9 mouse cellular contexts compared by ENCODE assay signal in the genomic region with DNA sequence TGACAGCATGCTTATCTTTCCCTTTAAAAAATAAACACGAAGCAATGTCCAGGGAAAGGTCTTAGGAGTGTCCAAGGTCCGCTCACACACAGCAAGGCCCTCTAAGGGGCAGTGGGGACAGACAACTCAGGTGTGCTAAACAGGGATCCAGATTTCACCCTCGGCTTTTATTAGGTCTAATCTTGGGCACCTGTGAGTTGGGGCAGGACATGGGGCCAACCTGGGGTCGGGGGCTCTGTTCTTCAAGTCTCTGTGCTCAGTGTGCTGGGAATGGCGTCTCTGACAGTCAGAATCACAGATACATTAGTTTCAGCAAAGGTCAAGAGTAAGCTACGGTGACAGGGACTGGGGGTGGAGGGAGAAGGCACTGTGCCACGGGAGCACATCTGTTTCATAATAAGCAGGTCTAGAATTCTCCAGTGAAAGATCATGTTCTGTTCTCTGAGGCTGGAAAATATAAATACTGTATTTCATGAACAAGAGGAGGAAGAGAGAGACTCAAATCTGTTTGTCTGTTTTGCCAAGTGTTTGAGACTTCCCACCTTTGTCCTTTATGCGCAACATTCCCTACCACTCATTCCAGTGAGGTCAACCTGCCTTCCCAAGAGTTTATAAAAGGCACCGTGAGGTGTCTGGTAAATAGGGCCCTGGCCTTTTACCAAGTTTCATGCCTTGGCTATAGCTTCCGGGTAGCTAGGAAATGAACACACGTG. TPM values are rescaled to one million over a fixed set of nuclear protein-coding genes. Genes with fewer than 3 reads are reported as not detected.
DNase-seq lines count a peak whose midpoint lies in the region; ATAC-seq lines count a peak whose summit lies in the region.
"Had no signal": no experiment of that assay in that cellular context is flagged by ENCODE, and none has a peak within 500 bp of the region (broad histone marks: within the 10 kb centered on the region; RNA-seq: fewer than 3 reads in every experiment).

No protein-coding gene starts in this region.

- no peaks in the 10 kb centered on the region for H3K36me3 ChIP-seq in hindbrain, embryonic 15.5 days
- H3K36me3 ChIP-seq in hindbrain, embryonic 12.5 days, result no peaks in the 10 kb centered on the region
- peaks cover 10% of the 10 kb centered on the region for H3K36me3 ChIP-seq in embryonic facial prominence, embryonic 13.5 days
- H3K36me3 ChIP-seq in midbrain, embryonic 15.5 days (replicated peaks), result no peaks in the 10 kb centered on the region

- H3K27ac ChIP-seq in hindbrain, embryonic 15.5 days (replicated peaks), result 0 out of 2 replicates have a peak overlapping the region, but pooled peaks have one; percentile 4
- H3K27ac ChIP-seq in hindbrain, embryonic 12.5 days, result no peak overlapping the region
- H3K27ac ChIP-seq in embryonic facial prominence, embryonic 13.5 days, result peak overlapping the region; percentile 57
- H3K27ac ChIP-seq in midbrain, embryonic 15.5 days, result no peak overlapping the region

- H3K27me3 ChIP-seq in hindbrain, embryonic 15.5 days, result no peaks in the 10 kb centered on the region
- no peaks in the 10 kb centered on the region for H3K27me3 ChIP-seq in hindbrain, embryonic 12.5 days
- no peaks in the 10 kb centered on the region for H3K27me3 ChIP-seq in embryonic facial prominence, embryonic 13.5 days
- H3K27me3 ChIP-seq in midbrain, embryonic 15.5 days (replicated peaks), result no peaks in the 10 kb centered on the region

- H3K9me3 ChIP-seq in hindbrain, embryonic 15.5 days, result no peaks in the 10 kb centered on the region
- no peaks in the 10 kb centered on the region for H3K9me3 ChIP-seq in hindbrain, embryonic 12.5 days (replicated peaks)
- no peaks in the 10 kb centered on the region for H3K9me3 ChIP-seq in embryonic facial prominence, embryonic 13.5 days
- H3K9me3 ChIP-seq in midbrain, embryonic 15.5 days, result no peaks in the 10 kb centered on the region

- ATAC-seq in hindbrain, embryonic 15.5 days (ENCODE audit: low FRiP score, low read depth), result no peak
- no peak for ATAC-seq in hindbrain, embryonic 12.5 days (ENCODE audit: low FRiP score)
- no peak for ATAC-seq in embryonic facial prominence, embryonic 13.5 days (ENCODE audit: insufficient number of reproducible peaks, insufficient read depth, low FRiP score, low TSS enrichment, low read depth)
- ATAC-seq in midbrain, embryonic 15.5 days (replicated peaks), result no peak
- no peak for ATAC-seq in erythroblast, adult 5-6 weeks (replicated peaks; ENCODE audit: low FRiP score, poor library complexity, severe bottlenecking)

- DNase-seq in heart, postnatal 4 days, result peak; percentile 57
- DNase-seq in lung, postnatal 36 days, result peak; percentile 52
- no peak for DNase-seq in frontal cortex, postnatal 10 days (ENCODE audit: low spot score in 2 of 2)

- H3K4me1 ChIP-seq in hindbrain, embryonic 15.5 days (replicated peaks), result peaks cover 25% of the 10 kb centered on the region
- H3K4me1 ChIP-seq in hindbrain, embryonic 12.5 days, result peaks cover 19% of the 10 kb centered on the region
- H3K4me1 ChIP-seq in embryonic facial prominence, embryonic 13.5 days, result peaks cover 25% of the 10 kb centered on the region
- peaks cover 4% of the 10 kb centered on the region for H3K4me1 ChIP-seq in midbrain, embryonic 15.5 days

- 76% methylated on average over 11 of the region's 11 CpGs for WGBS in hindbrain, embryonic 15.5 days
- WGBS in hindbrain, embryonic 12.5 days, result 84% methylated on average over 11 of the region's 11 CpGs
- WGBS in embryonic facial prominence, embryonic 13.5 days, result 67% methylated on average over 11 of the region's 11 CpGs
- WGBS in midbrain, embryonic 15.5 days, result 84% methylated on average over 11 of the region's 11 CpGs

- no peak overlapping the region for H3K4me3 ChIP-seq in hindbrain, embryonic 15.5 days
- H3K4me3 ChIP-seq in hindbrain, embryonic 12.5 days, result no peak overlapping the region
- no peak overlapping the region for H3K4me3 ChIP-seq in embryonic facial prominence, embryonic 13.5 days
- no peak overlapping the region for H3K4me3 ChIP-seq in midbrain, embryonic 15.5 days

- no peak overlapping the region for H3K9ac ChIP-seq in hindbrain, embryonic 15.5 days
- no peak overlapping the region for H3K9ac ChIP-seq in hindbrain, embryonic 12.5 days
- H3K9ac ChIP-seq in embryonic facial prominence, embryonic 13.5 days, result no peak overlapping the region
- H3K9ac ChIP-seq in midbrain, embryonic 15.5 days, result no peak overlapping the region

- no peak overlapping the region for H3K4me2 ChIP-seq in hindbrain, embryonic 15.5 days
- no peak overlapping the region for H3K4me2 ChIP-seq in hindbrain, embryonic 12.5 days (replicated peaks)
- H3K4me2 ChIP-seq in embryonic facial prominence, embryonic 13.5 days, result no peak overlapping the region
- H3K4me2 ChIP-seq in midbrain, embryonic 15.5 days, result no peak overlapping the region
- H3K4me2 ChIP-seq: midbrain, embryonic 11.5 days had no signal

RNA-seq across cellular contexts. Expression of gene Fzd5, which starts 55.1 kb away (rescaled TPM):
- 0.14 and 0.21 TPM in 2 replicates for polyA plus RNA-seq in hindbrain, embryonic 15.5 days (2015; fragmentation: Nextera tagmentation; extraction: Ambion mirVana)
- 0.48 and 0.56 TPM in 2 replicates for polyA plus RNA-seq in hindbrain, embryonic 12.5 days (2016; fragmentation: Nextera tagmentation; extraction: Ambion mirVana)
- 1.1 and 2.0 TPM in 2 replicates for polyA plus RNA-seq in embryonic facial prominence, embryonic 13.5 days (2015; fragmentation: Nextera tagmentation; extraction: Ambion mirVana)
- 10 to 100 TPM in 1 of 2 experiments, 1 to 10 TPM in 1; 9.5 to 10.6 TPM for total RNA-seq in heart, postnatal 4 days (2021)
- polyA plus RNA-seq in midbrain, embryonic 15.5 days (2015; fragmentation: Nextera tagmentation; extraction: Ambion mirVana), result 0.45 and 0.50 TPM in 2 replicates
- total RNA-seq in erythroblast, adult 5-6 weeks (2015; ENCODE audit: low replicate concordance), result 2.7 and 5.0 TPM in 2 replicates
- total RNA-seq in erythroblast, adult 5-6 weeks (2017; ENCODE audit: low replicate concordance), result 4.3 and 5.4 TPM in 2 replicates

Comparison
In these comparisons a context has a peak if more than half of its experiments do, and no peak if none do; other contexts are left out.
1. H3K27ac ChIP-seq: peak in hindbrain, embryonic 15.5 days (single experiment) and embryonic facial prominence, embryonic 13.5 days (single experiment); none in hindbrain, embryonic 12.5 days (single experiment) and midbrain, embryonic 15.5 days (single experiment).
2. DNase-seq: peak in heart, postnatal 4 days (single experiment) and lung, postnatal 36 days (single experiment); none in frontal cortex, postnatal 10 days (0 of 2).